Mouse (Mus musculus) neural tube, embryonic 11.5 days (tissue): ENCODE measurements around the gene Emid1. TPM values are rescaled to one million over a fixed set of nuclear protein-coding genes. Genes with fewer than 3 reads are reported as not detected.

Experiments
- ATAC-seq: fragments of 200-750 bp; cut with Nextera tagmentation; 2 replicates; pipeline ENCODE4 v1.8.0; 2017; ENCODE audit warnings: moderate number of reproducible peaks, mild to moderate bottlenecking, moderate TSS enrichment, moderate library complexity; ENCODE audit not compliant: insufficient read depth, low FRiP score, low TSS enrichment
- DNase-seq: peaks from one replicate; pipeline ENCODE4 v3.0.0-alpha.2; 2015; ENCODE audit warnings: low spot score
- H3K27ac ChIP-seq: fragments of 300-500 bp; sonication (generic); 2 replicates; pipeline ENCODE4 v1.5.1; 2014; ENCODE audit warnings: low read depth, mild to moderate bottlenecking, low read length
- H3K27me3 ChIP-seq: fragments of 300-500 bp; sonication (generic); 2 replicates; pipeline ENCODE4 v1.6.1; 2014; ENCODE audit warnings: mild to moderate bottlenecking, low read length, mixed read lengths; ENCODE audit not compliant: control insufficient read depth, insufficient read depth
- H3K36me3 ChIP-seq: fragments of 300-500 bp; sonication (generic); 2 replicates; pipeline ENCODE4 v1.6.1; 2014; ENCODE audit warnings: mild to moderate bottlenecking, low read length, moderate library complexity, mixed read lengths; ENCODE audit not compliant: control insufficient read depth, insufficient read depth
- H3K4me1 ChIP-seq: fragments of 300-500 bp; sonication (generic); 2 replicates; pipeline ENCODE4 v1.6.1; 2014; ENCODE audit warnings: low read length, mixed read lengths; ENCODE audit not compliant: control insufficient read depth, insufficient read depth
- H3K4me2 ChIP-seq: fragments of 300-500 bp; sonication (generic); 2 replicates; pipeline ENCODE4 v1.6.1; 2014; ENCODE audit warnings: low read depth, mild to moderate bottlenecking, moderate library complexity
- H3K4me3 ChIP-seq: fragments of 300-500 bp; sonication (generic); 2 replicates; pipeline ENCODE4 v1.5.1; 2014; ENCODE audit warnings: low read depth, low read length
- H3K9ac ChIP-seq: fragments of 300-500 bp; sonication (generic); 2 replicates; pipeline ENCODE4 v1.6.1; 2014; ENCODE audit warnings: mild to moderate bottlenecking, low read length
- H3K9me3 ChIP-seq: fragments of 300-500 bp; sonication (generic); 2 replicates; pipeline ENCODE4 v1.6.1; 2016; ENCODE audit warnings: low read length; ENCODE audit not compliant: control insufficient read depth
- WGBS: fragments of 180-500 bp; shearing (Covaris S2); extraction: QIAGEN DNeasy Blood & Tissue Kit; methylation state at CpG from one replicate; pipeline ENCODE4 v1.1.7; 2014; 5-methylcytosine and 5-hydroxymethylcytosine counted together
- polyA plus RNA-seq: library from polyadenylated mRNA; unstranded; fragments of >200 nt; fragmentation: Nextera tagmentation; extraction: Ambion mirVana; gene quantifications from 2 replicates; pipeline ENCODE4 v1.2.1, GENCODE M21; 2014

Gene Emid1
- polyA plus RNA-seq, 1 experiment from 2014 or later, result 37.7 TPM

DNA sequence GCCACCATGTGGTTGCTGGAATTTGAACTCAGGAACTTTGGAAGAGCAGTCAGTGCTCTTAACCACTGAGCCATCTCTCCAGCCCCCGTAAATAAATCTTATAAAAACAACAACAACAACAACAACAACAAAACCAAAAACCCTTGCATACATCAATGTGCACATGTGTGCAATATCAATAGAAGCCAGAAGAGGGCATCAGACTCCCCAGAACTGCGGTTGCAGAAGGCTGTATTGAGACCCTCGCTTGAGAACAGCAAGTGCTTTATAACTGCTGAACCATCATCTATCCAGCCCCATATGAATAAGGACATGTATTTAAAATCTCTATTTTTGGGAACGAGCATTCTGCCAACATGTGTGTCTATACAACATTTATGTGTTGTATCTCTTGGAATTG is 77.2 kb downstream of the Emid1 start:
- no peaks in the 10 kb centered on the region for H3K9me3 ChIP-seq
- DNase-seq (no peak), ATAC-seq (no peak)
- 78% methylated on average over 4 of the region's 4 CpGs for WGBS
- no peak overlapping the region for H3K4me2 ChIP-seq
- no peak overlapping the region for H3K4me3 ChIP-seq
- no peak overlapping the region for H3K9ac ChIP-seq
- H3K36me3 ChIP-seq, result peaks cover 29% of the 10 kb centered on the region
- no peaks in the 10 kb centered on the region for H3K27me3 ChIP-seq
- H3K27ac ChIP-seq, result no peak overlapping the region
- no peaks in the 10 kb centered on the region for H3K4me1 ChIP-seq

- Histone ChIP-seq H3K4me2 (no peak overlapping the region), H3K4me1 (peaks cover 6% of the 10 kb centered on the region), H3K9me3 (no peaks in the 10 kb centered on the region), H3K27me3 (peaks cover 7% of the 10 kb centered on the region), H3K9ac (no peak overlapping the region), H3K4me3 (no peak overlapping the region), H3K27ac (no peak overlapping the region), H3K36me3 (peaks cover 33% of the 10 kb centered on the region)
- DNase-seq (no peak), ATAC-seq (no peak)
- 87% methylated on average over 9 of the region's 9 CpGs for WGBS
Observed at GRCm38 (mm10) chr11:5068126-5068971, 83.7 kb downstream of the Emid1 start.

DNA sequence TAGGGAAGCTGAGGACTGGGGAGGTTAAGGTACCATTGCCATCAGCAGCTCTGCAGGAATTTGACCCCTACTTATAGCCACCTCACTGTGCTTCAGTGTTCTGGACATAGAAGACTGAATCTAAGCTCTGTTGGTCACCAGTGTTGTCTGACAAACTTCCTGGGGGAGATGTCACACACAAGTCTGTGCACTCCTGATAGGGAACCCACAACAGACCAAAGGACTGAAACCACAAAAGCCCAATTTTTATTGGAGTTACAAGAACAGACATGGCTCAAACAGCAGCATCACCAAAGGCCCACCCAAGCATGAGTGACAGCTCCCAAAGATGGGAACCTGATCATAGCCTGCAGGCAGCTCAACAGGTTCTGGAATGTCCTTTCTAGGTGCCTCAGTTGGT is 85.0 kb downstream of the Emid1 start:
- H3K4me1 ChIP-seq, result peaks cover 17% of the 10 kb centered on the region

GRCm38 (mm10) chr11:5065056-5065821 is 86.8 kb downstream of the Emid1 start, which contains the start of gene Gas2l1:
Gas2l1 (minus strand) TSS chr11:5065327.
- DNase-seq (peak; percentile 91), ATAC-seq (peak; percentile 77)
- under 1% methylated on average over 34 of the region's 50 CpGs for WGBS
- H3K36me3 ChIP-seq, result peaks cover 11% of the 10 kb centered on the region
- H3K4me3 ChIP-seq, result peak within 1 kb of the TSS; percentile 69
- H3K27me3 ChIP-seq, result peaks cover 38% of the 10 kb centered on the region
- H3K4me1 ChIP-seq, result peaks cover 30% of the 10 kb centered on the region
- peak within 1 kb of the TSS; percentile 63 for H3K9ac ChIP-seq
- 0 out of 2 replicates have a peak within 1 kb of the TSS, but pooled peaks have one; percentile 34 for H3K27ac ChIP-seq
- peak within 1 kb of the TSS; percentile 91 for H3K4me2 ChIP-seq
- no peaks in the 10 kb centered on the region for H3K9me3 ChIP-seq

More for the DNA sequence above, 85.0 kb downstream of the Emid1 start:
- no peak overlapping the region for H3K4me2 ChIP-seq
- H3K9me3 ChIP-seq, result no peaks in the 10 kb centered on the region
- DNase-seq (no peak), ATAC-seq (no peak)
- no peak overlapping the region for H3K4me3 ChIP-seq
- peaks cover 24% of the 10 kb centered on the region for H3K36me3 ChIP-seq
- peaks cover 20% of the 10 kb centered on the region for H3K27me3 ChIP-seq
- no peak overlapping the region for H3K27ac ChIP-seq
- no peak overlapping the region for H3K9ac ChIP-seq

- Histone ChIP-seq H3K9me3 (no peaks in the 10 kb centered on the region), H3K36me3 (peaks cover 11% of the 10 kb centered on the region), H3K9ac (peak overlapping the region; percentile 63), H3K27ac (no peak overlapping the region), H3K4me1 (peaks cover 30% of the 10 kb centered on the region), H3K27me3 (peaks cover 46% of the 10 kb centered on the region), H3K4me2 (peak overlapping the region; percentile 91), H3K4me3 (peak overlapping the region; percentile 69)
- 15% methylated on average over 37 of the region's 38 CpGs for WGBS
- ATAC-seq, result no peak
- no peak for DNase-seq
Observed at GRCm38 (mm10) chr11:5064282-5065055, 87.6 kb downstream of the Emid1 start.

DNA sequence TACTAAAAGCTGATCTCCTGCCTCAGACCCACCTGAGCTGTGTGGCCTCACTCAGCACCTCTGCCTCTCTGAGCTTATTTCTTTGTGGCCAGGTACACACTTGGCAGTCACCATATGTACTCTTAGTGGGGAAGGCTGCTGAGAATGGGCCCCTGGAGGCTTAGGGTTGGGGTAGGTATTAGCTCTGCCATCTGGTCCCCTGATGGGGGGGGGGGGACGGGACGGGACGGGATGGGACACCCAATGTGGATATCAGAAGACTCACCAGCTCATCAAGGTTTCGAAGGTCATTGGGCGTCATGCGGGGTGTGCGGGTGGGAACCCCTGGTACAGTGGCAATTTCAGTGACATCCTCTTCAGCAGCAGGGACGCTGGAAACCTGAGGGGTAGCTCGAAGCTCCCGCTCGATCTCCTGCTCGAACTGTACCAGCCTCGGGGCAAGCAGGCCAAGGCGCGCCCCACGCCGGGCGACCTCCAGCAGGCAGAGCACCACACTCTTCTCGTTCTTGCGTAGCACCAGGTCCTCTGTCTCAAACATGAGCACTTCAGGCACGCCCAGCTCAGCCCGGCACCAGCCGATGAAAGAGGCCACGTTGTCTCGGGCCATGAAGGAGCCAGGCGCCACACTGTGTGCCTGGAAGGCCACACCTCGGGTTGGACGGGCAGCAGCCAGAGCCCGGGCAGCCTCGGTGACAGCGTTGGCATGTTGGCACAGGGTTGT is 88.3 kb downstream of the Emid1 start:
- Histone ChIP-seq H3K9ac (no peak overlapping the region), H3K4me2 (peak overlapping the region; percentile 91; the same call in 1 of the 2 replicates), H3K36me3 (peaks cover 4% of the 10 kb centered on the region; the same call in 1 of the 2 replicates), H3K27me3 (peaks cover 54% of the 10 kb centered on the region), H3K4me1 (peaks cover 30% of the 10 kb centered on the region), H3K9me3 (no peaks in the 10 kb centered on the region), H3K4me3 (no peak overlapping the region), H3K27ac (no peak overlapping the region)
- DNase-seq (no peak), ATAC-seq (no peak)
- 47% methylated on average over 31 of the region's 31 CpGs for whole genome bisulfite sequencing

DNA sequence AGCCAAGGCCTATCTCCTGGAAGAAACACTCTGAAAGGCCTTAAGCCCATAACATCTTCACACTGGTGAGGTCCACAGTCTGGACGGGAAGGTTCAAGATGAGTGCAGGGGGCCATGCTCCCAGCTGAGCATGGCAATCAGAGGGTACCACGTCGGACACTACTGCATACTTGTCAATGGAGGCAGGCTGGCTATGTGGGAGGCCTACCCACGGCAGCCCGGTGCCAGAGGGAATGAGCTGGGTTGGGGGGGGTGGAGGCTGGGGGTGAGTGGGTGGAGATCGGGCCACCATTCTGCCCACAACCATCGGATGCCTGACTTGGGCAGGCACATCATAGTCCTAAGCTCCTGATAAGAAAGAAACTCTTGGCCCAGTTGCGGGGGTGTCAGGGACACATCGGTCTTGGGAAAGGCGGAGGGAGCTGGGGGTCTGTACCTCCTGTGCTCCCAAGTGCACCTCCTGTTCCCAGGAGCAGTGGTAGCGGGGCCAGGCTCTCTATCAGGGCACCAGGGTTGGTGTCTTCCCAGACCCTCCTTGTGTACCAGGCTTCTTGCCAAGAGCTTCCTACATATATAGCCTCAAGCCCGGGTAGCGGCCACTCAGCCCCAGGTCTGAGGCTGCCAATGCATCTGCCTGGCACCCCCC is 89.1 kb downstream of the Emid1 start:
- Histone ChIP-seq H3K9me3 (no peaks in the 10 kb centered on the region), H3K27ac (no peak overlapping the region), H3K9ac (no peak overlapping the region), H3K4me3 (no peak overlapping the region), H3K4me2 (no peak overlapping the region; the same call in 1 of the 2 replicates), H3K36me3 (no peaks in the 10 kb centered on the region), H3K4me1 (peaks cover 30% of the 10 kb centered on the region), H3K27me3 (peaks cover 59% of the 10 kb centered on the region)
- DNase-seq (no peak), ATAC-seq (no peak)
- WGBS, result 66% methylated on average over 13 of the region's 13 CpGs
